Mouse (Mus musculus) forebrain, embryonic 12.5 days (tissue): ENCODE measurements around the gene Tmem147. TPM values are rescaled to one million over a fixed set of nuclear protein-coding genes. Genes with fewer than 3 reads are reported as not detected.

Source experiments
- ATAC-seq: fragments of 200-750 bp; cut with Nextera tagmentation; 2 replicates; pipeline ENCODE4 v1.8.0; 2017; ENCODE audit warnings: moderate TSS enrichment; ENCODE audit not compliant: low FRiP score
- H3K27ac ChIP-seq: fragments of 300-500 bp; sonication (generic); 2 replicates; pipeline ENCODE4 v1.5.1; 2016; ENCODE audit warnings: mild to moderate bottlenecking
- H3K27me3 ChIP-seq: fragments of 300-500 bp; sonication (generic); 2 replicates; pipeline ENCODE4 v1.6.1; 2016; ENCODE audit warnings: mild to moderate bottlenecking
- H3K36me3 ChIP-seq: fragments of 300-500 bp; sonication (generic); replicated peaks from 2 replicates; pipeline ENCODE4 v1.6.1; 2016; ENCODE audit warnings: mild to moderate bottlenecking
- H3K4me1 ChIP-seq: fragments of 300-500 bp; sonication (generic); 2 replicates; pipeline ENCODE4 v1.6.1; 2016
- H3K4me2 ChIP-seq: fragments of 300-500 bp; sonication (generic); 2 replicates; pipeline ENCODE4 v1.6.1; 2016; ENCODE audit warnings: mild to moderate bottlenecking, moderate library complexity
- H3K4me3 ChIP-seq: fragments of 300-500 bp; sonication (generic); replicated peaks from 2 replicates; pipeline ENCODE4 v1.5.1; 2016; ENCODE audit warnings: mild to moderate bottlenecking
- H3K9ac ChIP-seq: fragments of 300-500 bp; sonication (generic); 2 replicates; pipeline ENCODE4 v1.6.1; 2016; ENCODE audit warnings: mild to moderate bottlenecking
- H3K9me3 ChIP-seq: fragments of 300-500 bp; sonication (generic); 2 replicates; pipeline ENCODE4 v1.6.1; 2016
- whole genome bisulfite sequencing: fragments of 180-500 bp; shearing (Covaris S2); methylation state at CpG from one replicate; pipeline ENCODE4 v1.1.7; 2016; 5-methylcytosine and 5-hydroxymethylcytosine counted together
- polyA plus RNA-seq: library from polyadenylated mRNA; unstranded; fragments of >200 nt; fragmentation: Nextera tagmentation; extraction: Ambion mirVana; gene quantifications from 2 replicates; pipeline ENCODE4 v1.2.1, GENCODE M21; 2016

Gene Tmem147
- polyA plus RNA-seq, 1 experiment from 2014 or later = 144 TPM

DNA sequence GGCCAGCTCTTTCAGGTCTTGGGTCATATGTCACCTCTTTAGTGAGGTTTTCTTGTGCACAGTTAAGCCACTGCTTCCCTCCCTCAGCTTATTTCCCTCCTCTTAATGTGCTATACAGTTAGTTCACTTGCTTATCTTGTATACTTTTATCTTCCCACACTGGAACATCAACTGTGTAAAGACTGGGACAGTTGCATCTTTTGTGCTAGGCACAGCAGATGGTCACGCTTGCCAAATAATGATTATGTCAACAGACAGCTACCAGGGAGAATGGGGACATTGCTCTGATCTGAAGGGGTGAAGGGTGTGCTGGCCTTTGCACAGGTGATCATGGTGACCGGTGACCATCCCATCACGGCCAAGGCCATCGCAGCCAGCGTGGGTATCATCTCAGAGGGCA lies 9.7 kb downstream of the Tmem147 start:
- H3K9me3 ChIP-seq = no peaks in the 10 kb centered on the region
- H3K9ac ChIP-seq = no peak overlapping the region
- WGBS = 93% methylated on average over 5 of the region's 5 CpGs
- peaks cover 29% of the 10 kb centered on the region for H3K27me3 ChIP-seq
- no peak overlapping the region for H3K27ac ChIP-seq
- H3K4me2 ChIP-seq = no peak overlapping the region
- no peak overlapping the region for H3K4me3 ChIP-seq
- no peak for ATAC-seq
- no peaks in the 10 kb centered on the region for H3K36me3 ChIP-seq
- peaks cover 10% of the 10 kb centered on the region for H3K4me1 ChIP-seq

DNA sequence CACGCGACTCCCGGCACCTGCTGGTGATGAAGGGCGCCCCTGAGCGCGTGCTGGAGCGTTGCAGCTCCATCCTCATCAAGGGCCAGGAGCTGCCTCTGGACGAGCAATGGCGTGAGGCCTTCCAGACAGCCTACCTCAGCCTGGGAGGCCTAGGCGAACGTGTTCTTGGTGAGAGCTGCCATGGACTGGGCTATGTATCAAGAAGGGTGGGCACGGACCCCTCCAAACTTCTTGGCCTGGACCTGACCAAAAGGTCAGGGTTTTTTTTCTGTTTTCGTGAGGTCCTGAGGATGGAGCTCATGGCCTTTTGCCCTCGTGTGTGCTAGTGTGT lies 11.7 kb downstream of the Tmem147 start:
- Histone ChIP-seq H3K27ac (no peak overlapping the region), H3K4me3 (peak overlapping the region; percentile 34), H3K9ac (peak overlapping the region; percentile 45; the same call in 1 of the 2 replicates), H3K4me1 (peaks cover 10% of the 10 kb centered on the region), H3K36me3 (no peaks in the 10 kb centered on the region), H3K4me2 (peak overlapping the region; percentile 57), H3K9me3 (no peaks in the 10 kb centered on the region), H3K27me3 (peaks cover 32% of the 10 kb centered on the region)
- no peak; the same call in 1 of the 2 replicates for ATAC-seq
- 10% methylated on average over 14 of the region's 14 CpGs for WGBS

DNA sequence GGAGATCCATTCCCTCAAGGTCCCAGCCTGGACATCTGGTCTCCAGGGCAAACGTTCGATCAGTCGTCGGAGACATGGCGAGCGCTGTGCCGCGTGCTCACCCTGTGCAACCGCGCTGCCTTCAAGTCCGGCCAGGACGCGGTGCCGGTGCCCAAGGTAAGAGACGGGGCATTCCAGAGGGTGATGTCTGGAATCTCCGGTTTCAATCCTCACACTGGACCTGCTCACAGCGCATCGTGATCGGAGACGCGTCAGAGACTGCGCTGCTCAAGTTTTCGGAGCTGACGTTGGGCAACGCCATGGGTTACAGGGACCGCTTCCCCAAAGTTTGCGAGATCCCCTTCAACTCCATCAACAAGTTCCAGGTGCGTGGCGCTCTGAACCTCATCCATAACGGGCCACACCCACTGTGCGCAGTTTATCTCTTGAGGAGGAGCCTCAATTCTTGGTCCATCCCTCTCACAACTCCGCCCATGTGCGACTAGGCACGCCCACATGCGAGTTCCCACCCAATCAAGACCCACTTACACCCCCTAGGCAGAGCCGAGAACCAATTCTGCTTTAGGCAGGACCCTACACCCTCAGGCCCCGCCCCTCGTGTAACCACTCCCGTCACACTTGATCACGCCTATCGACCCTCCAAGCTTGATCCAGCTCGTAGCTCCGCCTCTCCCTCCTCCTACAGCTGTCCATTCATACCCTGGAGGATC lies 12.2 kb downstream of the Tmem147 start:
- 3% methylated on average over 43 of the region's 43 CpGs for WGBS
- ATAC-seq = peak; percentile 96
- H3K4me3 ChIP-seq = peak overlapping the region; percentile 34
- H3K27ac ChIP-seq = no peak overlapping the region
- peaks cover 35% of the 10 kb centered on the region for H3K27me3 ChIP-seq
- H3K9ac ChIP-seq = peak overlapping the region; percentile 45; the same call in 1 of the 2 replicates
- peak overlapping the region; percentile 57 for H3K4me2 ChIP-seq
- no peaks in the 10 kb centered on the region for H3K36me3 ChIP-seq
- H3K9me3 ChIP-seq = no peaks in the 10 kb centered on the region
- peaks cover 10% of the 10 kb centered on the region for H3K4me1 ChIP-seq

DNA sequence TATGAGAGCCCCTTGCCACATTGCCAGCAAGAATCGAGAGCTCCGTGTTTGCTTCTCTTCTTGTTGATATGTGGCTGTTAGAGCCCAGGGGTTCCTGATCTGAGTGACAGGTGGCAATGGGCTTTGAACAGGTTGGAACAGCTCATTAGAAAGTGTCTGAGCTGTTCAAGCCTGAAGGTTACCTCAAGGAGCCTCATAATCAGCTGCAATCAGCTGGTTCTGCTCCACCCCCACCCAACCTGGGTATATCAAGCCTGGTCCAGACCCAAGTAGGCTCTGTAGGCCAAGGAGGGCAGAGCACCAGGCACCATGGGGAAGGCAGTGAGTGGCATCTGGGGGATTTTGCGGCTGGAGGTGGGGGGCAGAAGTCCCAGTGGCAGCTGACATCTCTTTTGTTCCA lies 17.4 kb downstream of the Tmem147 start, which contains the start of gene Atp4a:
TSS of gene Atp4a (plus strand) at position 268 of the 400 bp plus-strand sequence.
- Histone ChIP-seq H3K4me3 (no peak within 1 kb of the TSS), H3K36me3 (no peaks in the 10 kb centered on the region), H3K4me1 (no peaks in the 10 kb centered on the region), H3K9me3 (no peaks in the 10 kb centered on the region), H3K9ac (no peak within 1 kb of the TSS), H3K4me2 (no peak within 1 kb of the TSS), H3K27me3 (peaks cover 40% of the 10 kb centered on the region), H3K27ac (no peak within 1 kb of the TSS)
- WGBS = 81% methylated on average over 3 of the region's 3 CpGs
- no peak for ATAC-seq

DNA sequence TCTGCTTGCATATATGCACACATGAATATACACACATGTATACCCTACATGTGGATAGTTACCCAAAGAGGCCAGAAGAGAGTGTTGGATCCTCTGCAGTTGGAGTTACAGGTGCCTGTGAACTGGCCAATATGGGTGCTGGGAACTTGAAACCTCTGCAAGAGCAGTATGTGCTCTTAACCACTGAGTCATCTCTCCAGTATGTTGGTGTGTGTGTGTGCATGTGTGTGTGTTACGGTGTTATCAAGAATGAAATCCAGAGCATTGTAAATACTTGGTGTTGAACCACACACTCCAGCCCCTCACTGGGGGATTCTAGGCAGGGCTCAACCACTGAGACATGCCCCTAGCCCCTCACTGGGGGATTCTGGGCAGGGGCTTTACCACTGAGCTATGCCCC lies 21.9 kb downstream of the Tmem147 start:
- Histone ChIP-seq H3K27ac (no peak overlapping the region), H3K9ac (no peak overlapping the region), H3K4me1 (no peaks in the 10 kb centered on the region), H3K9me3 (no peaks in the 10 kb centered on the region), H3K4me3 (no peak overlapping the region), H3K27me3 (peaks cover 15% of the 10 kb centered on the region), H3K36me3 (no peaks in the 10 kb centered on the region), H3K4me2 (no peak overlapping the region)
- no peak for ATAC-seq
- 91% methylated on average over 1 of the region's 1 CpGs for WGBS

DNA sequence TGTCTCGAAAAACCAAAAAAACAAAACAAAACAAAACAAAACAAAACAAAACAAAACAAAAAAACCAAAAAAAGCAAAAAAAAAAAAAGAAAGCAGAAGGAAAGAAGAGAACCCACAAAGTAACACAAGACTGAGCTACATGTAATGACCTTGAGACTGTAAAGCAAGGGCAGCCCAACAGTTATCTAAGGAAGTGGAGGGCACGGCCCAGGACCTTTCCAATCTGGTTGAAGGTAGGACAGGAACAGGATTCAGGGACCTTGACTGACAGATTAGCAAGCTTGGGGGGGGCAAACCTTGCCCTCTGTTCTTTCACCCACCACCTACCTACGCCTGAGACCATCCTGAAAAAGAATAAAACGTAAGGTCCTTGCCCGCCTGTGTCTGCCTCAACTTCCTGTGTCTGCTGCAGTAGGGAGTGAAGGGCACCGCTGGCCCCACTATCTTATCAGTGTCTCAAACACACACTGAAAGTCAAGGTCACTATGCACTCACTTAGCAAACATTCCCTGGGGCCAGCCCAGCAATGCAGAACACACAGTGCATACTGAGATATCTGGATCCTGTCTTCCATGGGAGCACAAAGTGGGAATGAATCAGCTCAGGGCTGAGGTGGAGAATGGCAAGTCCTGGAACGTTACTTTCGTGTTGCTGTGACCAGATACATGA lies 23.0 kb downstream of the Tmem147 start:
- Histone ChIP-seq H3K9ac (no peak overlapping the region), H3K4me2 (no peak overlapping the region), H3K27me3 (peaks cover 12% of the 10 kb centered on the region), H3K4me3 (no peak overlapping the region), H3K4me1 (no peaks in the 10 kb centered on the region), H3K9me3 (no peaks in the 10 kb centered on the region), H3K27ac (no peak overlapping the region), H3K36me3 (no peaks in the 10 kb centered on the region)
- 78% methylated on average over 8 of the region's 8 CpGs for WGBS
- ATAC-seq = no peak

DNA sequence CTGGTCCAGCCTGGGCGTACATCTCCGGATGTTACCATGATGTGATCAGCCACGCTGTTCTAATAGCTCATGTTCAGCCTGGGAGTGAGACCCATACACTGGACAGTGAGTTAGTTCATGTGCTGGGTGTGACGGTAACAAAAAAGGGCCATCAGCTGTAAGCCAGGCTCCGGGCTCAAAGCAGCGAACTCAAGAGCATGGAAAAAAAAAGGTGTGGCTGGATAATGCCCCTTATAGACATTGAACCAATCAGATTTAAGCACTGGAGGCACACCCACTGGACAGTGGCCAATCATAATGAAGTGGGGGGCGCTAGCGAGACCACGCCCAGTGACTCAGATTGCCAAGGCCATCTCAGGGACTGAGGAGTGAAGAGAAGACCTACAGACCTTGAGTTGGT lies 30.8 kb downstream of the Tmem147 start, which contains the start of gene 2200002J24Rik:
TSS of gene 2200002J24Rik (plus strand) at position 338 of the 400 bp plus-strand sequence.
- Histone ChIP-seq H3K4me1 (no peaks in the 10 kb centered on the region), H3K27ac (no peak within 1 kb of the TSS), H3K9me3 (no peaks in the 10 kb centered on the region), H3K4me3 (no peak within 1 kb of the TSS), H3K4me2 (no peak within 1 kb of the TSS), H3K36me3 (no peaks in the 10 kb centered on the region), H3K9ac (no peak within 1 kb of the TSS), H3K27me3 (no peaks in the 10 kb centered on the region; the same call in 1 of the 2 replicates)
- 41% methylated on average over 9 of the region's 9 CpGs for WGBS
- no peak for ATAC-seq

DNA sequence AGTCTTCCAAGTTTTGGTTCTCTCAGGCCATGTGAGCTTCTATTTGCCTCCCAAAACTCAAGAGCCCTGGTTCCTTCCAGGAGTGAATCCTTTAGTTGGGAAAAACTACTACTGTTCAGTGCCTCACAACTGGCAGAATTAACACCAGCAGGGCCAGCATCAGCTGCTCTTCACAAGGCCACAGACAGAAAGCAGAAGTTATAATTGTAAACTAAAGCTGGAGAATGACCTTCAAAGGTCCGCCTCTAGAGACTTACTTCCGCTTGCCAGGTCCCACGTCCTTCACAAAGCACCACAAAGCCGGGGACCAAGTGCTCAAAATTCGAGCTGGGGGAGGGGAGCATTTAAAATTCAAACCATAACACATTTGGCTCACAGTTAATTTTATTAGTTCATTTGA lies 31.2 kb downstream of the Tmem147 start:
- Histone ChIP-seq H3K27me3 (no peaks in the 10 kb centered on the region; the same call in 1 of the 2 replicates), H3K4me2 (no peak overlapping the region), H3K9ac (no peak overlapping the region), H3K27ac (no peak overlapping the region), H3K4me1 (no peaks in the 10 kb centered on the region), H3K36me3 (no peaks in the 10 kb centered on the region), H3K9me3 (no peaks in the 10 kb centered on the region), H3K4me3 (no peak overlapping the region)
- WGBS = 76% methylated on average over 5 of the region's 5 CpGs
- no peak for ATAC-seq

DNA sequence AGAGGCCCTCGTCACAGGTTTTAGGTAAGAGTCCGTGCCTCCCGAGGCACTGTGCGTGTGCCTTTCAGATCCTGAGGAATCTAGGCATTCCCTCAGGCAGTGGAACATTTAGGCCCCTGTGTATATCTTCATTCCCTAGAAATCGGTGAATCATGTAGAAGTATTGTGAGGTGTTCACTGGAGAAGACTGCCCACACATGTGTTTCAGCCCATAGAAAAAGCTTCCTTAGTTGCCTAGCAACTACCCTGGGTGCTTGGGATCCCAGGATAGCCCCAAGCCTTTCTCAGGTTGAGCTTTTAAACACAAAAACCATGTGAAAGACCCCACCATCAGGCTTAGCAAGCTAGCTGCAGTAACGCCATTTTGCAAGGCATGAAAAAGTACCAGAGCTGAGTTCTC lies 41.0 kb downstream of the Tmem147 start:
- no peaks in the 10 kb centered on the region for H3K9me3 ChIP-seq
- peaks cover 26% of the 10 kb centered on the region for H3K27me3 ChIP-seq
- no peak overlapping the region for H3K27ac ChIP-seq
- WGBS = 68% methylated on average over 6 of the region's 6 CpGs
- ATAC-seq = no peak
- H3K4me1 ChIP-seq = no peaks in the 10 kb centered on the region
- H3K9ac ChIP-seq = no peak overlapping the region
- no peak overlapping the region for H3K4me2 ChIP-seq
- no peak overlapping the region for H3K4me3 ChIP-seq
- no peaks in the 10 kb centered on the region for H3K36me3 ChIP-seq

DNA sequence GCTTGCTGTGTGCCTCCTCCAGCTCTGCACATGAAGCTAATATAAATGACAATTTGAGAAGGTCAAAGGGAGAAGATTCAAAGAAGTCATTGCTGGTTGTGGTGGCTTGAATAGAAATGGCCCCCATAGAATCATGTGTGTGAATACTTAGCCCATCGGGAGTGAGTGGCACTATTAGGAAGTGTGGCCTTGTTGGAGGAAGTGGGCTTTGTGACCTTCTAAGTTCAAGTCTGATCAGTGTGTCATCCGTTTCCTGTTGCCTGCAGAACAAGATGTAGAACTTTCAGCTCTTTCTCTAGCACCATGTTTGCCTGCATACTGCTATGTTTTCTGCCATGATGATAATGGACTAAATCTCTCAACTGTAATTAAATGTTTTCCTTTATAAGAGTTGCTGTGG lies 45.9 kb downstream of the Tmem147 start:
- Histone ChIP-seq H3K4me3 (no peak overlapping the region), H3K36me3 (no peaks in the 10 kb centered on the region), H3K9me3 (no peaks in the 10 kb centered on the region), H3K27me3 (peaks cover 25% of the 10 kb centered on the region), H3K27ac (no peak overlapping the region), H3K4me1 (no peaks in the 10 kb centered on the region), H3K9ac (no peak overlapping the region), H3K4me2 (no peak overlapping the region)
- ATAC-seq = no peak
- 84% methylated on average over 2 of the region's 2 CpGs for WGBS

DNA sequence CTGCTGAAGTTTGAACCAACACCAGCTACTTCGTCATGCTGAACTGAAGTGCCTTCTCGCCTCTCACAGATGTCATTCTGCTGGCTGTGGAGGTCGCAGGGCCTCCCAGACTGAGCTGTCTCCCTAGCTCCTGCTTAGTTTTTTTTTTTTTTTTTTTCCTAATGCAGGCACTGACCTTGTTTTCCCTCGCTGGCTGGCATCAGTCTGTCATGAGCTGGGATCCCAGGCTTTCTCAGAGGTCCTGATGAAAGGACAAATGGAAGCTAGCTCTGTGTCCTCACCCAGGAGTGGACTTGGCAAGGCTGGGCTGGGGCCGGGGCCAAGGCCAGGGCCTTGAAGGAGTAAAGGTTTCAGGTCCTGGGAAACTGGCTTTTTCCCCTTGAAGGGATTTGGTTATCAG lies 47.4 kb downstream of the Tmem147 start:
- Histone ChIP-seq H3K4me2 (no peak overlapping the region), H3K27ac (no peak overlapping the region), H3K36me3 (no peaks in the 10 kb centered on the region), H3K9me3 (no peaks in the 10 kb centered on the region), H3K4me3 (no peak overlapping the region), H3K4me1 (no peaks in the 10 kb centered on the region), H3K27me3 (peaks cover 10% of the 10 kb centered on the region), H3K9ac (no peak overlapping the region)
- no peak for ATAC-seq
- 69% methylated on average over 5 of the region's 5 CpGs for WGBS

DNA sequence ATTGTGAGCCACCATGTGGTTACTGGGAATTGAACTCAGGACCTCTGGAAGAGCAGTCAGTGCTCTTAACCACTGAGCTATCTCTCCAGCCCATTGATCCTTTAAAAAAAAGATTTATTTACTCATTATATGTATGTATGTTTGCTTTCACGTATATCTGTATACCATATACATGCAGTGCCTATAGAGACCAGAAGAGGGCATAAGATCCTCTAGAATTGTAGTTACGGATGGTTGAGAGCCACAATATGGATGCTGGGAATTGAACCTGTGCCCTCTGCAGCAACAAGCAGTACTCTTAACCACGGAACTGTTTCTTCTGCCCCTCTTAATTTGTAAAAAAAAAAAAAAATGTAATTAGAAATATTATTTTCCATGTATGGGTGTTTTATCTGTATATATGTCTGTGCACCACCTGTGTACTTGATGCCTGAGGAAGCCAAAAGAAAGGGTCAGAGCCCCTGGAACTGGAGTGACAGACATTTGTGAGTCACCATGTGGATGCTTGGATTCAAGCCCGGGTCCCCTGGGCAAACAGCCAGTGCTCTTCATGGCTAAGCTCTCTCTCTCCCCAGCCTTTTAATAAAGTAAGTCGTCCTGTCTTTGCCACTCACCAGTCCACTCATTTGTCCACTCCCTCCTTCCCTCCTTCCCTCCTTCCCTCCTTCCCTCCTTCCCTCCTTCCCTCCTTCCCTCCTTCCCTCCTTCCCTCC lies 50.9 kb downstream of the Tmem147 start:
- Histone ChIP-seq H3K36me3 (no peaks in the 10 kb centered on the region), H3K4me1 (no peaks in the 10 kb centered on the region), H3K9ac (no peak overlapping the region), H3K4me3 (no peak overlapping the region), H3K4me2 (no peak overlapping the region), H3K27me3 (peaks cover 3% of the 10 kb centered on the region; the same call in 1 of the 2 replicates), H3K27ac (no peak overlapping the region), H3K9me3 (no peaks in the 10 kb centered on the region)
- WGBS = 68% methylated on average over 5 of the region's 5 CpGs
- no peak for ATAC-seq
